Comparison of ENCODE assay signal across 11 mouse cellular contexts in genomic region chr13:16829589-16829988, GRCm38 (mm10).
DNase-seq lines count a peak whose midpoint lies in the region; ATAC-seq and TF ChIP-seq lines count a peak whose summit lies in the region.
"Had no signal": no experiment of that assay in that cellular context is flagged by ENCODE, and none has a peak within 500 bp of the region (broad histone marks: within the 10 kb centered on the region; RNA-seq: fewer than 3 reads in every experiment).

No protein-coding gene starts in this region.

- TF ChIP-seq CTCF in intestine, postnatal 0 days (IDR thresholded peaks at IDR 0.05; ENCODE audit: low read depth) = no peak

- H3K27ac ChIP-seq in intestine, embryonic 15.5 days = no peak overlapping the region
- H3K27ac ChIP-seq in intestine, postnatal 0 days (ENCODE audit: low read depth, low read length) = no peak overlapping the region

- H3K9me3 ChIP-seq in intestine, embryonic 15.5 days = no peaks in the 10 kb centered on the region
- H3K9me3 ChIP-seq in intestine, postnatal 0 days (ENCODE audit: control insufficient read depth) = no peaks in the 10 kb centered on the region

- H3K27me3 ChIP-seq in intestine, embryonic 15.5 days (replicated peaks) = no peaks in the 10 kb centered on the region
- no peaks in the 10 kb centered on the region for H3K27me3 ChIP-seq in intestine, postnatal 0 days (replicated peaks; ENCODE audit: control insufficient read depth, insufficient read depth, low read length)

- DNase-seq in embryo, embryonic 11 days = peak; percentile 18
- no peak for DNase-seq in embryo, embryonic 10.5 days (ENCODE audit: low spot score)
- peak; percentile 8 for DNase-seq in right cerebral cortex, postnatal 4 days
- DNase-seq in right cerebral cortex, postnatal 10 days (ENCODE audit: low spot score in 2 of 2) = no peak
- peak; percentile 10 for DNase-seq in skeletal muscle tissue, adult 2 months (ENCODE audit: low read depth, low spot score)
- no peak for DNase-seq in c-Kit-positive CD71-positive TER-119-positive erythroid progenitor cells, embryonic 14.5 days (ENCODE audit: low spot score)
- DNase-seq: gastrocnemius, postnatal 10 days; layer of hippocampus, adult 9-11 months; lung, postnatal 4 days had no signal

- no peak overlapping the region for H3K4me3 ChIP-seq in intestine, embryonic 15.5 days (replicated peaks)
- H3K4me3 ChIP-seq in intestine, postnatal 0 days (ENCODE audit: low read depth, low read length) = no peak overlapping the region

- WGBS in intestine, embryonic 15.5 days = 53% methylated on average over 2 of the region's 2 CpGs
- 41% methylated on average over 2 of the region's 2 CpGs for WGBS in intestine, postnatal 0 days

- H3K9ac ChIP-seq in intestine, embryonic 15.5 days = no peak overlapping the region
- H3K9ac ChIP-seq in intestine, postnatal 0 days (ENCODE audit: low read depth, low read length) = no peak overlapping the region

- no peak overlapping the region for H3K4me2 ChIP-seq in intestine, embryonic 15.5 days (replicated peaks)
- H3K4me2 ChIP-seq in intestine, postnatal 0 days (replicated peaks; ENCODE audit: low read depth) = no peak overlapping the region

- H3K4me1 ChIP-seq in intestine, embryonic 15.5 days (replicated peaks) = no peaks in the 10 kb centered on the region
- no peaks in the 10 kb centered on the region for H3K4me1 ChIP-seq in intestine, postnatal 0 days (replicated peaks; ENCODE audit: control insufficient read depth, insufficient read depth, low read length)

- H3K36me3 ChIP-seq in intestine, embryonic 15.5 days = no peaks in the 10 kb centered on the region
- no peaks in the 10 kb centered on the region for H3K36me3 ChIP-seq in intestine, postnatal 0 days (ENCODE audit: control insufficient read depth, insufficient read depth)

- ATAC-seq in intestine, embryonic 15.5 days = peak; percentile 75
- ATAC-seq in intestine, postnatal 0 days = no peak

Comparison
In these comparisons a context has a peak if more than half of its experiments do, and no peak if none do; other contexts are left out.
1. DNase-seq: peak in embryo, embryonic 11 days (single experiment), right cerebral cortex, postnatal 4 days (single experiment) and skeletal muscle tissue, adult 2 months (single experiment); none in embryo, embryonic 10.5 days (single experiment), right cerebral cortex, postnatal 10 days (0 of 2) and c-Kit-positive CD71-positive TER-119-positive erythroid progenitor cells, embryonic 14.5 days (single experiment).